Mouse (Mus musculus) olfactory bulb, adult 2 months (tissue): ENCODE measurements around the gene Gyg. TPM values are rescaled to one million over a fixed set of nuclear protein-coding genes. Genes with fewer than 3 reads are reported as not detected.
A peak's percentile ranks its signal among the peaks of the same experiment; 100 is the strongest.

Experiments used
- H3K27ac ChIP-seq: fragments of 200-500 bp; 2 replicates; pipeline ENCODE4 v1.5.1; 2012; ENCODE audit warnings: low read depth, low read length; ENCODE audit not compliant: insufficient read depth
- H3K4me1 ChIP-seq: fragments of 200-500 bp; 2 replicates; pipeline ENCODE4 v1.6.1; 2012; ENCODE audit warnings: low read length; ENCODE audit not compliant: control insufficient read depth, insufficient read depth
- H3K4me3 ChIP-seq: fragments of 200-500 bp; 2 replicates; pipeline ENCODE4 v1.5.1; 2012; ENCODE audit warnings: mild to moderate bottlenecking, low read depth, low read length, moderate library complexity; ENCODE audit not compliant: insufficient read depth
- CTCF ChIP-seq: fragments of 200-500 bp; IDR thresholded peaks from 2 replicates; pipeline ENCODE4 v1.5.1; 2012; ENCODE audit warnings: low read depth, mild to moderate bottlenecking, low read length, moderate library complexity; ENCODE audit not compliant: insufficient read depth
- POLR2A ChIP-seq: fragments of 200-500 bp; IDR thresholded peaks from 2 replicates; pipeline ENCODE4 v1.6.1; 2012; ENCODE audit warnings: mild to moderate bottlenecking, low read depth, low read length, moderate library complexity; ENCODE audit not compliant: insufficient read depth
- WGBS: fragments of 180-500 bp; shearing (Covaris S2); methylation state at CpG from one replicate; pipeline ENCODE4 v1.1.7; 2018; 5-methylcytosine and 5-hydroxymethylcytosine counted together
- polyA plus RNA-seq: library from polyadenylated mRNA; stranded (reverse); fragments of >200 nt; gene quantifications from 2 replicates; pipeline ENCODE4 v1.2.4, GENCODE M21; 2012; ENCODE audit warnings: low replicate concordance; ENCODE audit not compliant: missing spikeins, insufficient read depth, insufficient read length

Gene Gyg
- polyA plus RNA-seq = not detected in 2 replicates

- peak; percentile 55 for TF ChIP-seq POLR2A
- TF ChIP-seq CTCF = no peak
- H3K4me3 ChIP-seq = peak within 1 kb of the TSS; percentile 85
- H3K4me1 ChIP-seq = no peaks in the 10 kb centered on the region
- WGBS = under 1% methylated on average over 73 of the region's 73 CpGs
- no peak within 1 kb of the TSS for H3K27ac ChIP-seq
These were observed at the start of gene Gyg for GRCm38 (mm10) chr3:20154531-20155367. TSS of gene Gyg (minus strand) at chr3:20155317.

DNA sequence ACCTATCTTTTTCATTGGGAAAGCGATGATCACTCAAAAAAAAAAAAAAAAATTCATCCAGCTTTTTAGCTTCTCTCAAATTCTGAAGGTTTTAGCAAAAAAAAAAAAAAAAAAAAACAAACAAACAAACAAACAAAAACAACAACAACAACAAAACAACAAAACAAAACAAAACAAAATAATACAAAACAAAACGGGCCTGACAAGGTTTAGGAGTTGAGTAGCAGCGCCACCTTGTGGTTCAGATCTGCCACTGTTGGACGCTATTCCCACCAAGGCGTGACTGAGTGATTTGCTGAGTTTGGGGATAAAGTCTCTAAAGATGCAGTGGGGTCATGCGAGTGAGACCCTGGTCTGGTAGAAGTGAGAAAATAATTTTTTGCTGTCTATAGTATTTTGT, 43.8 kb upstream of the Gyg start:
- Histone ChIP-seq H3K4me1 (no peaks in the 10 kb centered on the region), H3K27ac (no peak overlapping the region), H3K4me3 (no peak overlapping the region)
- 22% methylated on average over 6 of the region's 6 CpGs for WGBS
- TF ChIP-seq POLR2A (no peak), CTCF (no peak)

DNA sequence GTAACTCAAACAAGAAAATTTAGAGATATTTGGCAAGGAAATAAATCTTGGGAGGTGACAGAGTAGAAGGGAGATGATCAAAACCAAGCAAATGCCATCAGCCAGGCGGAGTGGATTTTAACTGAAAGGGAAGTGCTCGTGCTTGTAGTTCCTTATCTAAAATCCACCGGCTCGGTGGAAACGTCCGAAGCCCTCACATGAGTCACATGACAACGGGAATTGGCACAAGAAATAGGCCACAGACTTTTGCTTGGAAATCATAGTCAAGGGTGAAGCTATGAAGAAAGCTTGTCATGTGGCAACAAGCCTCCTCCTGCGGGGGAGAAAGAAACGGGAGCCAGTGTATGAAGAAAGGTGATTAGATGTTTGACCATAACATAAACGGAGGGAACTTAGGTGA, 42.8 kb upstream of the Gyg start:
- H3K4me1 ChIP-seq = no peaks in the 10 kb centered on the region
- TF ChIP-seq CTCF (no peak), POLR2A (no peak)
- H3K27ac ChIP-seq = no peak overlapping the region
- 83% methylated on average over 10 of the region's 10 CpGs for WGBS
- no peak overlapping the region for H3K4me3 ChIP-seq

GRCm38 (mm10) chr3:20188976-20189675, 34.0 kb upstream of the Gyg start:
- Histone ChIP-seq H3K27ac (no peak overlapping the region), H3K4me1 (no peaks in the 10 kb centered on the region), H3K4me3 (no peak overlapping the region)
- TF ChIP-seq CTCF = no peak
- no peak for TF ChIP-seq POLR2A
- WGBS = 85% methylated on average over 5 of the region's 5 CpGs

DNA sequence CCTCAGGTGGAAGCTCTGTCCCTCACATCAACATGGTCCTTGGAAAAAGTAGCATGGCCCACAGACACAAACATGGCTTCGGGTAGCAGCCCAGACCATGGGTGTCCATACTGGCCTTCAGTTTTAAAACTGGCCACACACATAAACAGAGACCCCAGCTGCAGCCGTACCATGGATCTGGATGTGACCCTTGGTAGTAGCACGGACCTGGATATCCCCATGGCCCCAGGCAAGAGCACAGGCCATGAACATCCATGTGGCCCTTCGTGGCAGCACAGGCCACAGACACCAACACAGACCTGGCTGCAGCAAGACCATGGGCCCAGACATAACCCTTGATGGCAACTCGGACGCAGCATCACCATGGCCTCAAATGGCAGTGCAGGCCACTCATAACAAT, 17.3 kb upstream of the Gyg start:
- no peaks in the 10 kb centered on the region for H3K4me1 ChIP-seq
- H3K27ac ChIP-seq = no peak overlapping the region
- H3K4me3 ChIP-seq = no peak overlapping the region
- TF ChIP-seq CTCF (no peak), POLR2A (no peak)
- 91% methylated on average over 6 of the region's 6 CpGs for WGBS

DNA sequence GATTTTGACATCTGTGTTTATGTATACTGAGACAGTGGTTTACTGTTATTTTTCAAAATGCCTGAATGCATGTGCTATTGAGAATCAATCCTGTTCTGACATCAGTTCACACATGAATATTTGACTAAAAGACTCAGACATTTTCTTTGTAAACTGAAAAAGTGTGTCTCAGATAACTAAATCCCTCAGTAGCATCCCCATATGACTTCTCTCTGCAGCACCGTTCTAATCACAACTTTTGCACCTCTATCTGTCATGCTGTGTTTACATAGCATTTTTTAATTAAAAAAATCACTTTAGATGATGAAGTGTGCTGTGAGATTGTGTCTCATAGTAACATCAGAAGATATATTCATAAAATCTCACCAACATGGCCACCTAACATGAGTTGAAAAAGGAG, 12.4 kb upstream of the Gyg start:
- WGBS = 92% methylated on average over 1 of the region's 1 CpGs
- Histone ChIP-seq H3K4me3 (no peak overlapping the region), H3K27ac (no peak overlapping the region), H3K4me1 (no peaks in the 10 kb centered on the region)
- TF ChIP-seq POLR2A (no peak), CTCF (no peak)

GRCm38 (mm10) chr3:20155476-20155875, 359 bp upstream of the Gyg start:
- TF ChIP-seq POLR2A (no peak), CTCF (no peak)
- no peaks in the 10 kb centered on the region for H3K4me1 ChIP-seq
- no peak overlapping the region for H3K4me3 ChIP-seq
- 91% methylated on average over 6 of the region's 6 CpGs for WGBS
- no peak overlapping the region for H3K27ac ChIP-seq

DNA sequence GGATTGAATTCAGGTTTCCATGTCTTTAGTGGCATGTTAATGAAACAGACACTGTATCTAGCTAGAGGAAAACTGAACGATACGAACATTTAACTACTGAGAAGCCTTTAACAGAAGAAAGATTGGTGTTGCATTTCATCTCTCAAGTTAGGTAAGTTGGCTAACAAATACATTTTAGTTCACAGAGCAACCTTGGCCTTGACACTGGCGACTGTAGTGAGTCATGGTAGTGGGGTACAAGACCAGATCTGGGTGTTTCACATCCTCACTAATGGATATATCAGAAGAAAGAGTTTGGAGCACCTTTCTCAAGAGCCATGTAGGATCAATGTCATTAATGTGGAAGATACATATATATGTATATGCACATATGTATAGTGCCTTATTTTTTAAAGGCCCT, 3.5 kb downstream of the Gyg start:
- Histone ChIP-seq H3K27ac (no peak overlapping the region), H3K4me1 (no peaks in the 10 kb centered on the region; the same call in 1 of the 2 replicates), H3K4me3 (no peak overlapping the region)
- 94% methylated on average over 3 of the region's 3 CpGs for WGBS
- TF ChIP-seq CTCF (no peak), POLR2A (no peak)

GRCm38 (mm10) chr3:20150511-20150910, 4.6 kb downstream of the Gyg start:
- no peak overlapping the region for H3K27ac ChIP-seq
- 80% methylated on average over 2 of the region's 2 CpGs for WGBS
- H3K4me3 ChIP-seq = no peak overlapping the region
- H3K4me1 ChIP-seq = no peaks in the 10 kb centered on the region; the same call in 1 of the 2 replicates
- no peak for TF ChIP-seq CTCF
- TF ChIP-seq POLR2A = no peak
